Mouse (Mus musculus) cerebellum, adult 2 months (tissue): ENCODE measurements around the gene Heatr5b. TPM values are rescaled to one million over a fixed set of nuclear protein-coding genes. Genes with fewer than 3 reads are reported as not detected.

Source experiments
- DNase-seq, 2 experiments: peaks; one replicate each; pipeline ENCODE4 v3.0.0; 2021
- H3K27ac ChIP-seq: fragments of 200-500 bp; 2 replicates; pipeline ENCODE4 v1.5.1; 2012; ENCODE audit warnings: low read length, control low read depth, inconsistent platforms; ENCODE audit not compliant: insufficient read depth
- H3K27me3 ChIP-seq: fragments of 200-500 bp; 2 replicates; pipeline ENCODE4 v1.6.1; 2012; ENCODE audit warnings: inconsistent platforms, mild to moderate bottlenecking, low read length, moderate library complexity; ENCODE audit not compliant: control insufficient read depth, insufficient read depth
- H3K4me1 ChIP-seq: fragments of 200-500 bp; 2 replicates; pipeline ENCODE4 v1.6.1; 2011; ENCODE audit warnings: low read length; ENCODE audit not compliant: control insufficient read depth, insufficient read depth
- H3K4me3 ChIP-seq: fragments of 200-500 bp; replicated peaks from 2 replicates; pipeline ENCODE3; 2011; ENCODE audit warnings: mild to moderate bottlenecking, low read depth, low read length, control low read depth; ENCODE audit not compliant: insufficient read depth
- CTCF ChIP-seq: fragments of 200-500 bp; IDR thresholded peaks from 2 replicates; pipeline ENCODE4 v1.5.1; 2011; ENCODE audit warnings: low read depth, mild to moderate bottlenecking, control low read depth, low read length, moderate library complexity, borderline replicate concordance; ENCODE audit not compliant: insufficient read depth
- POLR2A ChIP-seq: fragments of 200-500 bp; IDR thresholded peaks from 2 replicates; pipeline ENCODE4 v1.6.1; 2011; ENCODE audit warnings: low read length, control low read depth, borderline replicate concordance; ENCODE audit not compliant: insufficient read depth
- WGBS: fragments of 180-500 bp; shearing (Covaris S2); methylation state at CpG from one replicate; pipeline ENCODE4 v1.1.7; 2018; 5-methylcytosine and 5-hydroxymethylcytosine counted together
- polyA plus RNA-seq: library from polyadenylated mRNA; depleted of rRNA; stranded (reverse); fragments of >200 nt; gene quantifications from 2 replicates; pipeline ENCODE4 v1.2.3, GENCODE M21; 2012; rRNA removed

Heatr5b gene
- polyA plus RNA-seq, 1 experiment, result 36.0 TPM

- WGBS, result 97% methylated on average over 13 of the region's 13 CpGs
- no peak for DNase-seq
Observed at GRCm38 (mm10) chr17:78719086-78719485, 116.1 kb downstream of the Heatr5b start.

DNA sequence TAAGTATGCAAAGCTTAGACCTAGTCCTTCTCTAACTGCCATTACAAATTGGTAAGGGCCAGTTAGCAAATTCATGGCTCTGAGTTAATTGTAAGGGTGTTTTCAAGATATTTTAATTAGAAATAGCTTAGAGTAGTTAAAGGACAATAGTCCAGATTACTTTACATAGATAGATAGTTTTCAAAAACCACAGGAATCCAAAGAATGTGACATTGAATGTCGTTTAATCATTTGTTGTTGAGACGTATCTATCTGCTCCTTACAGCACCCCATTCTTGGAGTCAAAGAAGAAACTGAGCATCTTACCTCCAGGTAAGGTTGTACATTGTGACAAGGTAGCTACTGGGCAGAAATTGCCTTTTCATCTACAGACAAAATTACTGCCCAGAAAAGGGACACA lies 124.9 kb downstream of the Heatr5b start:
- no peak for TF ChIP-seq POLR2A
- Histone ChIP-seq H3K4me1 (no peaks in the 10 kb centered on the region; the same call in 1 of the 2 replicates), H3K27me3 (no peaks in the 10 kb centered on the region), H3K4me3 (no peak overlapping the region), H3K27ac (no peak overlapping the region)
- DNase-seq, result no peak
- 82% methylated on average over 2 of the region's 2 CpGs for WGBS

More at GRCm38 (mm10) chr17:78719086-78719485, 116.1 kb downstream of the Heatr5b start:
- Histone ChIP-seq H3K27me3 (no peaks in the 10 kb centered on the region), H3K4me3 (no peak overlapping the region), H3K27ac (no peak overlapping the region), H3K4me1 (no peaks in the 10 kb centered on the region; the same call in 1 of the 2 replicates)
- TF ChIP-seq CTCF (no peak), POLR2A (no peak)

- Histone ChIP-seq H3K4me1 (no peaks in the 10 kb centered on the region; the same call in 1 of the 2 replicates), H3K27ac (no peak overlapping the region), H3K4me3 (no peak overlapping the region), H3K27me3 (no peaks in the 10 kb centered on the region)
- DNase-seq, result no peak
- no peak for TF ChIP-seq POLR2A
- no peak for TF ChIP-seq CTCF
- WGBS, result 30% methylated on average over 7 of the region's 7 CpGs
Observed at GRCm38 (mm10) chr17:78708422-78708821, 126.7 kb downstream of the Heatr5b start.

- Histone ChIP-seq H3K4me1 (no peaks in the 10 kb centered on the region), H3K27ac (no peak overlapping the region), H3K27me3 (no peaks in the 10 kb centered on the region), H3K4me3 (no peak overlapping the region)
- WGBS, result 94% methylated on average over 7 of the region's 7 CpGs
- DNase-seq, result no peak
- no peak for TF ChIP-seq CTCF
- no peak for TF ChIP-seq POLR2A
Observed at GRCm38 (mm10) chr17:78702988-78703387, 132.2 kb downstream of the Heatr5b start.

Other genes with a start within 250 kb of the Heatr5b start
- 24.6 and 25.0 TPM in 2 replicates for gene Strn, start 98.2 kb downstream of the Heatr5b start, polyA plus RNA-seq
- 39.0 and 40.4 TPM in 2 replicates for gene Gpatch11, start 203 bp upstream of the Heatr5b start, polyA plus RNA-seq
- gene Eif2ak2, start 47.2 kb upstream of the Heatr5b start, polyA plus RNA-seq, result 2.7 and 2.9 TPM in 2 replicates
- 0.20 and 0.35 TPM in 2 replicates for gene Sult6b1, start 71.6 kb upstream of the Heatr5b start, polyA plus RNA-seq
- gene Cebpzos, start 81.1 kb upstream of the Heatr5b start, polyA plus RNA-seq, result 49.3 and 53.4 TPM in 2 replicates
- gene Cebpz, start 101.7 kb upstream of the Heatr5b start, polyA plus RNA-seq, result 20.9 and 21.5 TPM in 2 replicates
- 45.3 and 46.7 TPM in 2 replicates for gene Ndufaf7, start 101.8 kb upstream of the Heatr5b start, polyA plus RNA-seq
- 11.1 and 14.7 TPM in 2 replicates for gene Prkd3, start 185.5 kb upstream of the Heatr5b start, polyA plus RNA-seq
- gene Qpct, start 216.5 kb upstream of the Heatr5b start, polyA plus RNA-seq, result 8.7 and 10.1 TPM in 2 replicates